Comparison of ENCODE assay signal across 9 mouse cellular contexts in genomic region chr1:85838056-85838455, GRCm38 (mm10). TPM values are rescaled to one million over a fixed set of nuclear protein-coding genes. Genes with fewer than 3 reads are reported as not detected.
A peak's percentile ranks its signal among the peaks of the same experiment; 100 is the strongest.
DNase-seq lines count a peak whose midpoint lies in the region; ATAC-seq lines count a peak whose summit lies in the region.
"Had no signal": no experiment of that assay in that cellular context is flagged by ENCODE, and none has a peak within 500 bp of the region (broad histone marks: within the 10 kb centered on the region; RNA-seq: fewer than 3 reads in every experiment).

No protein-coding gene starts in this region.

- WGBS in forebrain, embryonic 16.5 days, result 83% methylated on average over 4 of the region's 4 CpGs
- WGBS in forebrain, embryonic 10.5 days, result 90% methylated on average over 4 of the region's 4 CpGs
- WGBS in heart, embryonic 15.5 days, result 30% methylated on average over 4 of the region's 4 CpGs

- no peak overlapping the region for H3K4me3 ChIP-seq in forebrain, embryonic 16.5 days (replicated peaks; ENCODE audit: low read length)
- no peak overlapping the region for H3K4me3 ChIP-seq in forebrain, embryonic 10.5 days
- H3K4me3 ChIP-seq in heart, embryonic 15.5 days, result no peak overlapping the region

- no peaks in the 10 kb centered on the region for H3K27me3 ChIP-seq in forebrain, embryonic 16.5 days (replicated peaks; ENCODE audit: control insufficient read depth, insufficient read depth, low read length)
- H3K27me3 ChIP-seq in forebrain, embryonic 10.5 days (ENCODE audit: poor library complexity, severe bottlenecking), result no peaks in the 10 kb centered on the region
- no peaks in the 10 kb centered on the region for H3K27me3 ChIP-seq in heart, embryonic 15.5 days

- DNase-seq in forebrain, embryonic 10.5 days (ENCODE audit: extremely low spot score, low spot score), result no peak
- DNase-seq in 416B (ENCODE audit: low read depth) (peak; percentile 92), adipocyte (ENCODE audit: low spot score) (no peak)
- peak; percentile 54 for DNase-seq in lung, postnatal 25 days (ENCODE audit: low spot score)
- no peak for DNase-seq in right cerebral cortex, adult 2 months (ENCODE audit: low spot score in 2 of 2)
- no peak for DNase-seq in embryo, embryonic 11 days
- DNase-seq: cerebellum, adult 2 months had no signal

- H3K27ac ChIP-seq in forebrain, embryonic 16.5 days (ENCODE audit: low read length), result no peak overlapping the region
- H3K27ac ChIP-seq in forebrain, embryonic 10.5 days, result no peak overlapping the region
- H3K27ac ChIP-seq in heart, embryonic 15.5 days, result 0 out of 2 replicates have a peak overlapping the region, but pooled peaks have one; percentile 46

- H3K4me1 ChIP-seq in forebrain, embryonic 16.5 days (replicated peaks; ENCODE audit: control insufficient read depth, insufficient read depth, low read length), result no peaks in the 10 kb centered on the region
- no peaks in the 10 kb centered on the region for H3K4me1 ChIP-seq in forebrain, embryonic 10.5 days
- H3K4me1 ChIP-seq in heart, embryonic 15.5 days (replicated peaks), result peaks cover 28% of the 10 kb centered on the region

- peaks cover 5% of the 10 kb centered on the region; the same call in 1 of the 2 replicates for H3K36me3 ChIP-seq in forebrain, embryonic 16.5 days (ENCODE audit: control insufficient read depth, insufficient read depth)
- H3K36me3 ChIP-seq in forebrain, embryonic 10.5 days (replicated peaks), result peaks cover 56% of the 10 kb centered on the region
- peaks cover 6% of the 10 kb centered on the region; the same call in 1 of the 2 replicates for H3K36me3 ChIP-seq in heart, embryonic 15.5 days

- H3K9me3 ChIP-seq in forebrain, embryonic 16.5 days (ENCODE audit: control insufficient read depth, low read length), result no peaks in the 10 kb centered on the region
- H3K9me3 ChIP-seq in forebrain, embryonic 10.5 days, result no peaks in the 10 kb centered on the region
- no peaks in the 10 kb centered on the region for H3K9me3 ChIP-seq in heart, embryonic 15.5 days (replicated peaks)

- ATAC-seq in forebrain, embryonic 16.5 days, result peak; percentile 28; the same call in 1 of the 2 replicates
- ATAC-seq in heart, embryonic 15.5 days (replicated peaks; ENCODE audit: insufficient number of reproducible peaks, insufficient read depth, low FRiP score, low read depth), result peak; percentile 57

- no peak overlapping the region for H3K4me2 ChIP-seq in forebrain, embryonic 16.5 days (ENCODE audit: low read length)
- no peak overlapping the region for H3K4me2 ChIP-seq in heart, embryonic 15.5 days

- H3K9ac ChIP-seq in forebrain, embryonic 16.5 days (replicated peaks; ENCODE audit: low read depth, low read length), result no peak overlapping the region
- no peak overlapping the region for H3K9ac ChIP-seq in heart, embryonic 15.5 days

RNA-seq across cellular contexts. Expression of gene Cab39, which starts 44.8 kb away (rescaled TPM):
- polyA plus RNA-seq in forebrain, embryonic 16.5 days (2015; fragmentation: Nextera tagmentation; extraction: Ambion mirVana), result 47.1 and 50.2 TPM in 2 replicates
- polyA plus RNA-seq in forebrain, embryonic 10.5 days (2016; fragmentation: Nextera tagmentation; extraction: Ambion mirVana), result 34.0 TPM in 2 replicates
- polyA plus RNA-seq in heart, embryonic 15.5 days (2015; fragmentation: Nextera tagmentation; extraction: Ambion mirVana), result 21.9 and 25.2 TPM in 2 replicates

RNA-seq across cellular contexts. Expression of gene Itm2c, which starts 56.0 kb away (rescaled TPM):
- 146 and 166 TPM in 2 replicates for polyA plus RNA-seq in forebrain, embryonic 16.5 days (2015; fragmentation: Nextera tagmentation; extraction: Ambion mirVana)
- polyA plus RNA-seq in forebrain, embryonic 10.5 days (2016; fragmentation: Nextera tagmentation; extraction: Ambion mirVana), result 126 and 132 TPM in 2 replicates
- polyA plus RNA-seq in heart, embryonic 15.5 days (2015; fragmentation: Nextera tagmentation; extraction: Ambion mirVana), result 181 and 231 TPM in 2 replicates

RNA-seq across cellular contexts. Expression of gene A630001G21Rik, which starts 59.6 kb away (rescaled TPM):
- 0.32 and 0.81 TPM in 2 replicates for polyA plus RNA-seq in forebrain, embryonic 16.5 days (2015; fragmentation: Nextera tagmentation; extraction: Ambion mirVana)
- polyA plus RNA-seq in forebrain, embryonic 10.5 days (2016; fragmentation: Nextera tagmentation; extraction: Ambion mirVana), result 0.51 and 0.65 TPM in 2 replicates
- polyA plus RNA-seq in heart, embryonic 15.5 days (2015; fragmentation: Nextera tagmentation; extraction: Ambion mirVana), result 1.1 and 1.7 TPM in 2 replicates

Comparison
In these comparisons a context has a peak if more than half of its experiments do, and no peak if none do; other contexts are left out.
1. DNase-seq: peak in 416B (single experiment) and lung, postnatal 25 days (single experiment); none in forebrain, embryonic 10.5 days (single experiment), adipocyte (single experiment), right cerebral cortex, adult 2 months (0 of 2) and embryo, embryonic 11 days (single experiment).